Mouse (Mus musculus): ENCODE measurements around the gene Acap2.

- TF ChIP-seq GATA1 (IDR thresholded peaks at IDR 0.05; ENCODE audit: borderline replicate concordance, low read length) (no peak), FLI1 (IDR thresholded peaks at IDR 0.05; ENCODE audit: low read length) (no peak)
These were observed 40.6 kb downstream of the Acap2 start for GRCm38 (mm10) chr16:31160486-31160885.

All from megakaryocyte, embryonic 14.5 days (primary cell).